Mouse (Mus musculus) lung, embryonic 14.5 days (tissue): ENCODE results near the gene Tigit. TPM values are rescaled to one million over a fixed set of nuclear protein-coding genes. Genes with fewer than 3 reads are reported as not detected.

Experiments
- ATAC-seq: fragments of 200-750 bp; cut with Nextera tagmentation; 2 replicates; pipeline ENCODE4 v1.8.0; 2017; ENCODE audit warnings: mild to moderate bottlenecking, moderate TSS enrichment, moderate library complexity; ENCODE audit not compliant: insufficient read depth
- DNase-seq: peaks from one replicate; pipeline ENCODE4 v3.0.0-alpha.2; 2015
- H3K27ac ChIP-seq: fragments of 300-500 bp; sonication (generic); 2 replicates; pipeline ENCODE4 v1.5.1; 2014; ENCODE audit warnings: low read depth, mild to moderate bottlenecking, moderate library complexity
- H3K27me3 ChIP-seq: fragments of 300-500 bp; sonication (generic); 2 replicates; pipeline ENCODE4 v1.6.1; 2014; ENCODE audit warnings: low read length, control low read depth; ENCODE audit not compliant: insufficient read depth
- H3K36me3 ChIP-seq: fragments of 300-500 bp; sonication (generic); 2 replicates; pipeline ENCODE4 v1.6.1; 2014; ENCODE audit warnings: control low read depth; ENCODE audit not compliant: insufficient read depth
- H3K4me1 ChIP-seq: fragments of 300-500 bp; sonication (generic); 2 replicates; pipeline ENCODE4 v1.6.1; 2014; ENCODE audit warnings: antibody characterized with exemption, control low read depth; ENCODE audit not compliant: insufficient read depth
- H3K4me2 ChIP-seq: fragments of 300-500 bp; sonication (generic); 2 replicates; pipeline ENCODE4 v1.6.1; 2014; ENCODE audit warnings: mild to moderate bottlenecking
- H3K4me3 ChIP-seq: fragments of 300-500 bp; sonication (generic); 2 replicates; pipeline ENCODE4 v1.5.1; 2014; ENCODE audit warnings: low read depth, low read length
- H3K9ac ChIP-seq: fragments of 300-500 bp; sonication (generic); 2 replicates; pipeline ENCODE4 v1.6.1; 2014
- H3K9me3 ChIP-seq: fragments of 300-500 bp; sonication (generic); 2 replicates; pipeline ENCODE4 v1.6.1; 2016; ENCODE audit warnings: low read depth, low read length, control low read depth
- CTCF ChIP-seq: IDR thresholded peaks from 2 replicates; pipeline ENCODE4 v1.5.1; 2016; ENCODE audit warnings: antibody characterized with exemption, low read depth
- WGBS: fragments of 180-500 bp; shearing (Covaris S2); extraction: QIAGEN DNeasy Blood & Tissue Kit; methylation state at CpG from one replicate; pipeline ENCODE4 v1.1.7; 2014; 5-methylcytosine and 5-hydroxymethylcytosine counted together
- polyA plus RNA-seq: library from polyadenylated mRNA; unstranded; fragments of >200 nt; fragmentation: Nextera tagmentation; extraction: Ambion mirVana; gene quantifications from 2 replicates; pipeline ENCODE4 v1.2.1, GENCODE M21; 2014

Tigit gene
- polyA plus RNA-seq, 1 experiment from 2014 or later, result not detected

DNA sequence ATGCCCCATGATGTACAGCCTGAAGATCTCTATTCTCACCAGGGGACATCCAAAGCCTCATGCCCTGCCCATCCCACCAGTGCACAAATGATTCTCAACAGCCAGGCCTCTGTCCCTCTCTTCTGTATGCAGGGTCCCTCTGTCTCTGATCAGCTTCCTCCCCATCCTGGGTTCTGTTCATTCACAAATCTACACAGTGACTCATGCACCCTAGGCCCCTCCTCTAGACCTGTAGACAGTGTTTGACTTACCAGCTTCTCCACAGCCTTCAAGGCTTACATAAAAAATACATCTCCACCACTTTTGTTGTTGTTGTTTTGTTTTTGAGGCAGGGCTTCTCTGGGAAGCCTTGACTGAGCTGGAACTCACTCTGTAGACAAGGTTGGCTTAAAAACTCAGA lies 915 bp upstream of the Tigit start:
- H3K36me3 ChIP-seq, result no peaks in the 10 kb centered on the region
- no peak for TF ChIP-seq CTCF
- DNase-seq (no peak), ATAC-seq (no peak)
- no peaks in the 10 kb centered on the region for H3K27me3 ChIP-seq
- H3K4me3 ChIP-seq, result no peak overlapping the region
- no peaks in the 10 kb centered on the region for H3K9me3 ChIP-seq
- no peak overlapping the region for H3K4me2 ChIP-seq
- H3K27ac ChIP-seq, result no peak overlapping the region
- no peaks in the 10 kb centered on the region for H3K4me1 ChIP-seq
- H3K9ac ChIP-seq, result no peak overlapping the region

DNA sequence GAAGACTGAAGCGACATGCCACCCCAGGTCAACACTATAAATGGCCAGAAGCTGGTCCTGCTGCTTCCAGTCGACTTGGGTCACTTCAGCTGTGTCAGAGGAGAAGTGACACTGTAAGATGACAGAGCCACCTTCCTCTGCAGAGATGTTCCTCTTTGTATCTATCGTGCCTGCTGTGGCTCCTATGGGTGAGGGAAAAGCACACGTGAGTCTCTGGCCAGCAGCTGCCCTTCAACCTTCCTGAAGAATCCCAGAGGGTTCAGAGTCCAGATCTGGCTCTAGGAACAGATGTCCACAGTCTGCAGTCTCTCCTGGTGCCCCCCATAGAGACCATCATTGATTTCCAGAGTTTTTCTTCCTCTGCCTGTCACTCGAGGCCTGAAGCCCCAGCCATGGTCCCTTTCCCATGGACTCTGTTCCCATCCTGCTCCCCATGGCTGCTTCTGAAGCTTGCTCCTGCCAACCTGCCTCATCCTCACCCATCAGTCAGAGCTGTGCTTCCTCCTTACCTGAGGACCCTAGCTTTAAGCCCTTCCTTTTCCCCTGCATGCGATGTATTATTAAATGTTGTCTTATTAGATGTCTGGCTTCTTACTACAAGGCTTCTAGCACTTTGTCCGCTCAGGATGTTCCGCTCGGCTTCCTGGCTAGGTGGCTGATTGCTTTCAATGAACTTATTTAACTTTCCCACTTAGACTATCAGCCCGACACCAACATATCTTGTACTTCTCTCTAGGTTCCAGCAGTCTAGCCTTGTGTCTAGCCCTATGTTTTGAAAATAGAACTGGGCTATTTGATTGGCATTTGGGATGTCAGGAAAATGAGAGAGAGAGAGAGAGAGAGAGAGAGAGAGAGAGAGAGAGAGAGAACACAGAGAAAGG lies 1.6 kb downstream of the Tigit start:
- WGBS, result 84% methylated on average over 10 of the region's 10 CpGs
- Histone ChIP-seq H3K27me3 (no peaks in the 10 kb centered on the region), H3K36me3 (no peaks in the 10 kb centered on the region)

GRCm38 (mm10) chr16:43661576-43661975 lies 2.4 kb downstream of the Tigit start:
- Histone ChIP-seq H3K27me3 (no peaks in the 10 kb centered on the region), H3K4me1 (no peaks in the 10 kb centered on the region), H3K9ac (no peak overlapping the region), H3K36me3 (no peaks in the 10 kb centered on the region), H3K9me3 (no peaks in the 10 kb centered on the region), H3K4me3 (no peak overlapping the region), H3K4me2 (no peak overlapping the region), H3K27ac (no peak overlapping the region)
- WGBS, result 86% methylated on average over 5 of the region's 5 CpGs
- TF ChIP-seq CTCF, result no peak
- DNase-seq (no peak), ATAC-seq (no peak)

More for the DNA sequence above, 1.6 kb downstream of the Tigit start:
- Histone ChIP-seq H3K4me3 (no peak overlapping the region), H3K9me3 (no peaks in the 10 kb centered on the region), H3K4me2 (no peak overlapping the region), H3K4me1 (no peaks in the 10 kb centered on the region), H3K9ac (no peak overlapping the region), H3K27ac (no peak overlapping the region)
- DNase-seq (no peak), ATAC-seq (no peak)
- TF ChIP-seq CTCF, result no peak

- no peak overlapping the region for H3K4me2 ChIP-seq
- no peaks in the 10 kb centered on the region for H3K4me1 ChIP-seq
- H3K9ac ChIP-seq, result no peak overlapping the region
- no peak overlapping the region for H3K27ac ChIP-seq
- no peaks in the 10 kb centered on the region for H3K36me3 ChIP-seq
- no peak overlapping the region for H3K4me3 ChIP-seq
- no peaks in the 10 kb centered on the region for H3K9me3 ChIP-seq
- H3K27me3 ChIP-seq, result no peaks in the 10 kb centered on the region
- DNase-seq, result no peak
- ATAC-seq, result no peak
- WGBS, result 74% methylated on average over 6 of the region's 6 CpGs
- no peak for TF ChIP-seq CTCF
Observed at GRCm38 (mm10) chr16:43655183-43655787, 8.7 kb downstream of the Tigit start.

GRCm38 (mm10) chr16:43654269-43654668 lies 9.7 kb downstream of the Tigit start:
- Histone ChIP-seq H3K27ac (no peak overlapping the region), H3K9ac (no peak overlapping the region), H3K36me3 (no peaks in the 10 kb centered on the region), H3K4me3 (no peak overlapping the region), H3K4me1 (no peaks in the 10 kb centered on the region), H3K4me2 (no peak overlapping the region), H3K27me3 (no peaks in the 10 kb centered on the region), H3K9me3 (no peaks in the 10 kb centered on the region)
- no peak for TF ChIP-seq CTCF
- ATAC-seq, result no peak
- no peak for DNase-seq
- WGBS, result 82% methylated on average over 3 of the region's 3 CpGs

- 71% methylated on average over 2 of the region's 2 CpGs for WGBS
- Histone ChIP-seq H3K36me3 (no peaks in the 10 kb centered on the region), H3K4me2 (no peak overlapping the region), H3K9ac (no peak overlapping the region), H3K9me3 (no peaks in the 10 kb centered on the region), H3K27me3 (no peaks in the 10 kb centered on the region), H3K4me3 (no peak overlapping the region), H3K4me1 (no peaks in the 10 kb centered on the region), H3K27ac (no peak overlapping the region)
- ATAC-seq (no peak), DNase-seq (no peak)
- TF ChIP-seq CTCF, result no peak
Observed at GRCm38 (mm10) chr16:43653288-43653687, 10.7 kb downstream of the Tigit start.

DNA sequence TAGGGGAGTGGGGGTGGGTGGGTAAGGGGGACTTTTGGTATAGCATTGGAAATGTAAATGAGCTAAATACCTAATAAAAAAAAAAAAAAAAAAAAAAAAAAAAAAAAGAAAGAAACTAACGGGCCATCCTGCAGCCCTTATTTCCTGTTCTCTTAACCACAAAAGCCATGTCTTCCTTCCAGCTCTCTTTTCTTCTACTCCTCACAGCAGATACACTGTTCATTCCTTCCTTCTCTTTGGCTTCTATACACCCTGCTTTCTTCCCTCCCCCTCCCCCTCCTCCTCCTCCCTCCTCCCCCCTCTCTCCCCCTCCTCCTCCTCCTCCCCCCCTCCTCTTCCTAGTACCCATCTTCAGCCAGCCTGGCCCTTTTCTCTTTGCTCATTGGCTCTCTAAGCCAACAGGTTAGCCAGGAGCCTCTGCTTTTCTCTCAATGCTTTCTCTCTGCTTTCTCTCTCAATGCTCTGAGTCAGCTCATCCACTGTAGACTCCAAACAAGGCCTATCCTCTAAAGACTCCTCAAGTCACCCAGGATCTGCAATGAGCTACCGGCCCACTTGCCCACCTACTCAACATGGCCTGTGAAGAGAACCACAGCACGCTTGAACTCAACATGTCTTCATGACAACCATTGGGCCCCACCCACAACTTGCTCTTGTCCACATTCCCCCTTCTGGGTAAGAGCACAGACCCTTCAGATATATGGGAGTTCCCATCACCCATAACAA lies 13.4 kb downstream of the Tigit start:
- no peak overlapping the region for H3K4me2 ChIP-seq
- H3K4me3 ChIP-seq, result no peak overlapping the region
- no peak overlapping the region for H3K9ac ChIP-seq
- no peaks in the 10 kb centered on the region for H3K36me3 ChIP-seq
- no peaks in the 10 kb centered on the region for H3K27me3 ChIP-seq
- no peak for TF ChIP-seq CTCF
- ATAC-seq, result no peak
- H3K27ac ChIP-seq, result no peak overlapping the region
- H3K4me1 ChIP-seq, result no peaks in the 10 kb centered on the region
- H3K9me3 ChIP-seq, result no peaks in the 10 kb centered on the region
- no peak for DNase-seq
- WGBS, result 89% methylated on average over 3 of the region's 3 CpGs
